Mouse (Mus musculus): ENCODE data around the gene Zbtb11.

Gene Zbtb11

GRCm38 (mm10) chr16:56055911-56056310 lies 82.2 kb downstream of the Zbtb11 start:
- DNase-seq: no peak

GRCm38 (mm10) chr16:56056944-56057590 lies 83.4 kb downstream of the Zbtb11 start:
- DNase-seq: no peak

DNA sequence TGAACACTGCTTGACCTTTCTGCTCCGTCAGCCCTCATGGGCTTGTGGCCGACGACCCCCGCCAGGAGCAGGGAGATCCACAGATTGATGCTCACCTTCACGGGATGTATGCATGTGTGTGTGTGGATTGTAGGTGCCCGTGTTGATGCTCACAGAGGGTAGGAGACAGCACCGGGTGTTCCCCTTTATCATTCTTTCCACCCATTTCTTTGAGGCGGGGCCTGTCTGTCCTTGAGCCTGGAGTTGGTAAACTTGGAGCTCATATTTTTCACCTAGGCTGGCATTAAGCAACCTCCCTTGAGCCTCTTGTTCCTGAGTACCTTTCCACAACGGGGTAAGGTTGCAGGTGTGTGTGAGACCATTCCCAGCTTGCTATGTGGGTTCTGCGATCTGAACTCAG lies 84.5 kb downstream of the Zbtb11 start:
- DNase-seq: no peak

All from kidney, postnatal 25 days (tissue).